Mouse (Mus musculus) lung, postnatal 0 days (tissue): ENCODE measurements around the gene Anpep.

Experiments used
- CTCF ChIP-seq: IDR thresholded peaks from 2 replicates; pipeline ENCODE4 v1.5.1; 2016; ENCODE audit warnings: antibody characterized with exemption, mild to moderate bottlenecking
- EP300 ChIP-seq: IDR thresholded peaks from 2 replicates; pipeline ENCODE4 v1.6.1; 2016; ENCODE audit warnings: antibody characterized with exemption, mild to moderate bottlenecking, control low read depth

DNA sequence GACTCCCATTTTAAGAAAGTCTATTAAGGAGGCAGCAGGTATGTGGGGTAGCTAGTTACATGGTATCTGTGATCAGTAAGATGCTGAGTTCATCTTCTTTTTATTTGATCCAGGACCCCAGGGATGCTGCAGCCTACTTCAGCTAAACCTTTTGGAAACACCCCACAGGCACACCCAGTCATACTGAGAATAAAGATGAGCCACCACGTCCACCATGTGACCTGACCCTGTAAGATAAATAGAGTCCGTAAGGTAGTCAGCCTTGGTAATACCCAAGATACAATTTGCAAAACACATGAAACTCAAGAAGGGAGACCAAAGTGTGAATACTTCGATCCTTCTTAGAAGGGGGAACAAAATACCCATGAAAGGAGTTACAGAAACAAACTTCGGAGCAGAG, 4.6 kb downstream of the Anpep start:
- TF ChIP-seq CTCF (no peak), EP300 (no peak)
